Mouse (Mus musculus) Patski (cell line): ENCODE results near the gene Gm38655. TPM values are rescaled to one million over a fixed set of nuclear protein-coding genes. Genes with fewer than 3 reads are reported as not detected.

ENCODE experiments used
- ATAC-seq: fragments of 100-300 bp; one replicate; pipeline ENCODE4 v1.8.0; 2021
- CTCF ChIA-PET: fragments of 350-600 bp; sonication (Branson Sonifier 250); formaldehyde crosslinking; loops from one replicate; lab custom pipeline; 2022; ENCODE audit warnings: inconsistent platforms; lab: Charles Lee
- POLR2A ChIA-PET: fragments of 350-600 bp; sonication (Branson Sonifier 250); formaldehyde crosslinking; loops from one replicate; lab custom pipeline; 2022; ENCODE audit warnings: antibody characterized with exemption, inconsistent platforms; lab: Charles Lee
- DNase-seq: peaks from one replicate; pipeline ENCODE4 v3.0.0-alpha.2; 2011; ENCODE audit warnings: low read depth, low spot score
- H3K27me3 ChIP-seq: fragments of 371-371 bp; one replicate; pipeline ENCODE4 v1.5.1; 2021
- CTCF ChIP-seq: fragments of 100-300 bp; IDR thresholded peaks from one replicate; pipeline ENCODE4 v1.5.1; 2021
- in situ Hi-C: fragments of 300-500 bp; cut with MboI; formaldehyde crosslinking; loops from 3 replicates; pipeline ENCODE4 v1.11.1; 2018; ENCODE audit warnings: low pct_unique_long_range_greater_than_20kb, mixed read lengths
- polyA plus RNA-seq: library from polyadenylated mRNA; unstranded; gene quantifications from one replicate; pipeline ENCODE4 v1.2.3, GENCODE M21; 2021

Gene Gm38655
- polyA plus RNA-seq, 1 experiment from 2014 or later: not detected

GRCm38 (mm10) chr17:25210680-25211466, 35.6 kb upstream of the Gm38655 start:
- DNase-seq: no peak
- POLR2A ChIA-PET: no interaction called here
- TF ChIP-seq CTCF: no peak

GRCm38 (mm10) chr17:25210006-25210405, 34.7 kb upstream of the Gm38655 start:
- no peak for TF ChIP-seq CTCF
- POLR2A ChIA-PET: no interaction called here
- in situ Hi-C loops: no loop called here
- ATAC-seq (no peak), DNase-seq (no peak)
- no peaks in the 10 kb centered on the region for H3K27me3 ChIP-seq
- CTCF ChIA-PET: no interaction called here

More at GRCm38 (mm10) chr17:25210680-25211466, 35.6 kb upstream of the Gm38655 start:
- ATAC-seq: no peak
- CTCF ChIA-PET: no interaction called here
- in situ Hi-C loops: no loop called here
- H3K27me3 ChIP-seq: no peaks in the 10 kb centered on the region

- in situ Hi-C loops: no loop called here
- ChIA-PET CTCF (no interaction called here), POLR2A (no interaction called here)
- H3K27me3 ChIP-seq: no peaks in the 10 kb centered on the region
- ATAC-seq: no peak
- TF ChIP-seq CTCF: no peak
- DNase-seq: no peak
These were observed 27.1 kb upstream of the Gm38655 start for GRCm38 (mm10) chr17:25202401-25202800.

GRCm38 (mm10) chr17:25189091-25189490, 13.8 kb upstream of the Gm38655 start:
- ATAC-seq (no peak), DNase-seq (no peak)
- ChIA-PET POLR2A (no interaction called here), CTCF (no interaction called here)
- TF ChIP-seq CTCF: no peak
- H3K27me3 ChIP-seq: no peaks in the 10 kb centered on the region
- in situ Hi-C loops: no loop called here

GRCm38 (mm10) chr17:25188150-25189031, 13.1 kb upstream of the Gm38655 start, which contains the start of gene Unkl:
Gene Unkl (plus strand): TSS chr17:25188397.
- DNase-seq (no peak), ATAC-seq (peak; percentile 16)
- CTCF ChIA-PET: no interaction called here
- H3K27me3 ChIP-seq: no peaks in the 10 kb centered on the region
- in situ Hi-C loops: no loop called here
- POLR2A ChIA-PET: interaction anchor here (0.6 kb wide), 1 partner anchor 383 kb away, joined by 4 read pairs; no protein-coding TSS in a partner anchor
- no peak for TF ChIP-seq CTCF

- CTCF ChIA-PET: no interaction called here
- in situ Hi-C loops: no loop called here
- ATAC-seq (no peak), DNase-seq (no peak)
- TF ChIP-seq CTCF: no peak
- no peaks in the 10 kb centered on the region for H3K27me3 ChIP-seq
- POLR2A ChIA-PET: interaction anchor here (0.6 kb wide), 1 partner anchor 384 kb away, joined by 4 read pairs; no protein-coding TSS in a partner anchor
These were observed 12.5 kb upstream of the Gm38655 start for GRCm38 (mm10) chr17:25187784-25188149.

- ATAC-seq (no peak), DNase-seq (no peak)
- CTCF ChIA-PET: interaction anchor here (1.1 kb wide), 1 partner anchor 22 kb away, joined by 3 read pairs; the partner anchor contains the start of gene Ccdc154
- POLR2A ChIA-PET: interaction anchor here (1.6 kb wide), 1 partner anchor 57 kb away, joined by 4 read pairs; no protein-coding TSS in a partner anchor
- peaks cover 3% of the 10 kb centered on the region for H3K27me3 ChIP-seq
- in situ Hi-C loops: no loop called here
- TF ChIP-seq CTCF: no peak
These were observed 9.7 kb upstream of the Gm38655 start for GRCm38 (mm10) chr17:25184961-25185360.

GRCm38 (mm10) chr17:25184129-25184691, 8.9 kb upstream of the Gm38655 start, which contains the start of gene BC003965:
Gene BC003965 (plus strand): TSS chr17:25184554.
- in situ Hi-C loops: no loop called here
- ChIA-PET CTCF (interaction anchor here (0.7 to 1.1 kb wide), 2 partner anchors 21 to 90 kb away, joined by 3 read pairs; partner anchors contain the start of genes Ccdc154 and Ube2i), POLR2A (interaction anchor here (0.6 to 1.6 kb wide), 5 partner anchors 12 to 89 kb away, joined by 3 to 4 read pairs (median 4); no protein-coding TSS in a partner anchor)
- H3K27me3 ChIP-seq: peaks cover 6% of the 10 kb centered on the region
- TF ChIP-seq CTCF: no peak
- peak; percentile 91 for DNase-seq
- peak; percentile 53 for ATAC-seq

GRCm38 (mm10) chr17:25183232-25183631, 8.0 kb upstream of the Gm38655 start:
- POLR2A ChIA-PET: interaction anchor here (0.6 to 1.2 kb wide), 2 partner anchors 16 to 80 kb away, joined by 3 read pairs; no protein-coding TSS in a partner anchor
- ATAC-seq: no peak

GRCm38 (mm10) chr17:25172558-25172957, 2.7 kb downstream of the Gm38655 start:
- DNase-seq (no peak), ATAC-seq (no peak)
- H3K27me3 ChIP-seq: peaks cover 7% of the 10 kb centered on the region
- TF ChIP-seq CTCF: no peak
- ChIA-PET POLR2A (interaction anchor here (0.6 to 1.2 kb wide), 2 partner anchors 12 to 529 kb away, joined by 3 read pairs; partner anchors contain the start of gene BC003965), CTCF (no interaction called here)
- in situ Hi-C loops: no loop called here

More at GRCm38 (mm10) chr17:25183232-25183631, 8.0 kb upstream of the Gm38655 start:
- TF ChIP-seq CTCF: no peak
- in situ Hi-C loops: no loop called here
- no peak for DNase-seq
- H3K27me3 ChIP-seq: peaks cover 6% of the 10 kb centered on the region
- CTCF ChIA-PET: no interaction called here
